Mouse (Mus musculus) midbrain, embryonic 16.5 days (tissue): ENCODE data around the gene Olfr1381. TPM values are rescaled to one million over a fixed set of nuclear protein-coding genes. Genes with fewer than 3 reads are reported as not detected.
"Not testable (repeated sequence)": the region's sequence is repeated elsewhere in the genome, so short reads cannot be mapped to it uniquely, and the experiment has no call there.

Experiments used
- ATAC-seq: fragments of 200-750 bp; cut with Nextera tagmentation; 2 replicates; pipeline ENCODE4 v1.8.0; 2017; ENCODE audit warnings: moderate TSS enrichment
- H3K27ac ChIP-seq: fragments of 300-500 bp; sonication (generic); 2 replicates; pipeline ENCODE4 v1.5.1; 2014; ENCODE audit warnings: mild to moderate bottlenecking, low read length, mixed read lengths
- H3K27me3 ChIP-seq: fragments of 300-500 bp; sonication (generic); 2 replicates; pipeline ENCODE4 v1.6.1; 2014; ENCODE audit warnings: low read depth, low read length, mixed read lengths; ENCODE audit not compliant: control insufficient read depth, insufficient read depth
- H3K36me3 ChIP-seq: fragments of 300-500 bp; sonication (generic); 2 replicates; pipeline ENCODE4 v1.6.1; 2014; ENCODE audit warnings: mild to moderate bottlenecking, low read length, moderate library complexity, mixed read lengths; ENCODE audit not compliant: control insufficient read depth, insufficient read depth
- H3K4me1 ChIP-seq: fragments of 300-500 bp; sonication (generic); 2 replicates; pipeline ENCODE4 v1.6.1; 2014; ENCODE audit warnings: mild to moderate bottlenecking, low read length, mixed read lengths; ENCODE audit not compliant: control insufficient read depth, insufficient read depth
- H3K4me2 ChIP-seq: fragments of 300-500 bp; sonication (generic); 2 replicates; pipeline ENCODE4 v1.6.1; 2014; ENCODE audit warnings: mild to moderate bottlenecking, low read length, mixed read lengths
- H3K4me3 ChIP-seq: fragments of 300-500 bp; sonication (generic); 2 replicates; pipeline ENCODE4 v1.5.1; 2014; ENCODE audit warnings: low read depth, mild to moderate bottlenecking, low read length, moderate library complexity, mixed read lengths
- H3K9ac ChIP-seq: fragments of 300-500 bp; sonication (generic); 2 replicates; pipeline ENCODE4 v1.6.1; 2014; ENCODE audit warnings: low read depth, low read length, mixed read lengths
- H3K9me3 ChIP-seq: fragments of 300-500 bp; sonication (generic); replicated peaks from 2 replicates; pipeline ENCODE4 v1.6.1; 2014; ENCODE audit warnings: mild to moderate bottlenecking, low read length, mixed read lengths; ENCODE audit not compliant: control insufficient read depth, poor library complexity, severe bottlenecking
- WGBS: fragments of 180-500 bp; shearing (Covaris S2); extraction: QIAGEN DNeasy Blood & Tissue Kit; methylation state at CpG from one replicate; pipeline ENCODE4 v1.1.7; 2014; 5-methylcytosine and 5-hydroxymethylcytosine counted together
- polyA plus RNA-seq: library from polyadenylated mRNA; unstranded; fragments of >200 nt; fragmentation: Nextera tagmentation; extraction: Ambion mirVana; gene quantifications from 2 replicates; pipeline ENCODE4 v1.2.1, GENCODE M21; 2015

Olfr1381 gene
- polyA plus RNA-seq, 1 experiment from 2014 or later: not detected

- ATAC-seq, H3K9ac ChIP-seq, H3K9me3 ChIP-seq, H3K4me1 ChIP-seq, H3K27ac ChIP-seq, H3K4me2 ChIP-seq, H3K36me3 ChIP-seq, H3K27me3 ChIP-seq, H3K4me3 ChIP-seq: not testable (repeated sequence)
- WGBS: 89% methylated on average over 8 of the region's 8 CpGs
These were observed 37.2 kb downstream of the Olfr1381 start for GRCm38 (mm10) chr11:49580452-49580851.

DNA sequence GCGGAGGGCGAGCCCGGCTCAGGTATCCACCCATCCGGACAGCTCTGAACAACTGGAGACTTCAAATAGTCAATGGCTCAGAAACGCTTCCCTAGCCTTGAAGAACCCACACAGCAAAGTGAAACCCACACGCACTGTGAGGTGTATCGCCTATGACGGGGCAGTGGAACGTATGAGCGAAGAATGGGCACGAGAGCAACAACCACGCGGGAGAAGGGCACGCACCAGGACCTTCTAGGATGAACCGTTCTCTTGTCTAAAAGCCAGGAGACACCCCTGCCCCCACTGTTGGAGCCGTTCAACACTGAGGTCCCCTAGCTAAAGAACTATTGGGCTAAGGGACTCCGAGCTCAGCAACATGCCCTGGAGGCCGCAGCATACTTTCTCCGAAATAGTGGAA is 47.0 kb downstream of the Olfr1381 start:
- H3K27me3 ChIP-seq: no peaks in the 10 kb centered on the region
- H3K4me1 ChIP-seq: no peaks in the 10 kb centered on the region
- no peak for ATAC-seq
- H3K4me3 ChIP-seq: no peak overlapping the region
- no peak overlapping the region for H3K9ac ChIP-seq
- H3K9me3 ChIP-seq: no peaks in the 10 kb centered on the region
- no peaks in the 10 kb centered on the region for H3K36me3 ChIP-seq
- no peak overlapping the region for H3K27ac ChIP-seq
- no peak overlapping the region for H3K4me2 ChIP-seq
- WGBS: 92% methylated on average over 19 of the region's 19 CpGs

DNA sequence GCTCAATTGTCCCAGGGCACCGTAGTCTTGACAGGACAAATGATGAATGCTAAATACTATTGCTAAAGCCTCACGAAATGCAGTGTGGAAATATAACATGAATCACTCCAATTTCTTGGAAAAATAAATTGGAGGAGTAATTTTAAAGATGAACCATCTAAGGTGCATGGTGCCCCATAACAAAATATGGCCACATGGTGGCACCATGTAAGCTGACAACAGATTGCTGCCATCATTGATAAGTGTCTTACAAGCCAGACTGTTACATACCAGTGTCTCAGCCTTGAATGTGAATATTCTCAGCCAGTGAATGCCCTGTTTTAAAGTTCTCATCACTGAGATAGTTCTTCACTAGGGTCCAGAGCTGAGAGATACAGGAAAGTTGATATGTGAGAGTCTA is 53.9 kb downstream of the Olfr1381 start:
- not testable (repeated sequence) for H3K27ac ChIP-seq, H3K9ac ChIP-seq, H3K4me3 ChIP-seq, H3K27me3 ChIP-seq, H3K36me3 ChIP-seq, H3K4me1 ChIP-seq, ATAC-seq, H3K9me3 ChIP-seq, H3K4me2 ChIP-seq
- WGBS: 57% methylated on average over 2 of the region's 2 CpGs

Other genes starting within 250 kb of the Olfr1381 start
- not detected in 2 replicates for gene Olfr10, start 238.7 kb upstream of the Olfr1381 start, polyA plus RNA-seq
- not detected in 2 replicates for gene Olfr1391, start 220.7 kb upstream of the Olfr1381 start, polyA plus RNA-seq
- not detected in 2 replicates for gene Olfr1390, start 208.3 kb upstream of the Olfr1381 start, polyA plus RNA-seq
- gene Olfr1389, start 120.4 kb upstream of the Olfr1381 start, polyA plus RNA-seq: not detected in 2 replicates
- 0.09 TPM in 1 of 2 replicates, not detected in the other for gene Olfr1388, start 106.8 kb upstream of the Olfr1381 start, polyA plus RNA-seq
- gene Olfr1387, start 88.1 kb upstream of the Olfr1381 start, polyA plus RNA-seq: not detected in 2 replicates
- not detected in 2 replicates for gene Olfr1386, start 78.4 kb upstream of the Olfr1381 start, polyA plus RNA-seq
- not detected in 2 replicates for gene Olfr1385, start 54.4 kb upstream of the Olfr1381 start, polyA plus RNA-seq
- not detected in 2 replicates for gene Olfr1384, start 36.7 kb upstream of the Olfr1381 start, polyA plus RNA-seq
- gene Olfr1383, start 23.8 kb upstream of the Olfr1381 start, polyA plus RNA-seq: not detected in 2 replicates
- gene Olfr1382, start 15.2 kb upstream of the Olfr1381 start, polyA plus RNA-seq: not detected in 2 replicates
- not detected in 2 replicates for gene Olfr1380, start 13.4 kb downstream of the Olfr1381 start, polyA plus RNA-seq
- 1.6 TPM in 2 replicates for gene Flt4, start 65.8 kb downstream of the Olfr1381 start, polyA plus RNA-seq
- 0.70 TPM in 1 of 2 replicates, not detected in the other for gene Scgb3a1, start 120.2 kb downstream of the Olfr1381 start, polyA plus RNA-seq
- 39.0 and 46.5 TPM in 2 replicates for gene Cnot6, start 169.3 kb downstream of the Olfr1381 start, polyA plus RNA-seq